Mouse (Mus musculus): ENCODE results near the gene Uts2b.

Gene Uts2b

GRCm38 (mm10) chr16:27370191-27370590 is at the start of gene Uts2b:
Uts2b (minus strand) TSS chr16:27370239.
- no peak for DNase-seq

- DNase-seq = no peak
Measured at GRCm38 (mm10) chr16:27417632-27418031, 47.6 kb upstream of the Uts2b start.

GRCm38 (mm10) chr16:27416937-27417584 is 47.0 kb upstream of the Uts2b start:
- no peak for DNase-seq

GRCm38 (mm10) chr16:27404107-27404506 is 34.1 kb upstream of the Uts2b start:
- no peak for DNase-seq

GRCm38 (mm10) chr16:27401579-27401978 is 31.5 kb upstream of the Uts2b start:
- DNase-seq = no peak

- DNase-seq = no peak
Measured at GRCm38 (mm10) chr16:27399719-27400253, 29.7 kb upstream of the Uts2b start.

GRCm38 (mm10) chr16:27399026-27399718 is 29.1 kb upstream of the Uts2b start:
- no peak for DNase-seq

- no peak for DNase-seq
Measured at GRCm38 (mm10) chr16:27396951-27397350, 26.9 kb upstream of the Uts2b start.

- DNase-seq = no peak
Measured at GRCm38 (mm10) chr16:27395251-27396037, 25.4 kb upstream of the Uts2b start.

- no peak for DNase-seq
Measured at GRCm38 (mm10) chr16:27391845-27392244, 21.8 kb upstream of the Uts2b start.

GRCm38 (mm10) chr16:27390306-27390705 is 20.3 kb upstream of the Uts2b start:
- no peak for DNase-seq

- DNase-seq = peak; percentile 5
Measured at GRCm38 (mm10) chr16:27389534-27390282, 19.7 kb upstream of the Uts2b start.

GRCm38 (mm10) chr16:27388761-27389451 is 18.9 kb upstream of the Uts2b start, which contains the start of gene Ccdc50:
Ccdc50 (plus strand) TSS chr16:27388869.
- peak; percentile 80 to 83 for DNase-seq

- peak; percentile 7 for DNase-seq
Measured at GRCm38 (mm10) chr16:27387634-27388611, 17.9 kb upstream of the Uts2b start.

GRCm38 (mm10) chr16:27386850-27387407 is 16.9 kb upstream of the Uts2b start:
- no peak for DNase-seq

GRCm38 (mm10) chr16:27385649-27386048 is 15.6 kb upstream of the Uts2b start:
- DNase-seq = no peak

GRCm38 (mm10) chr16:27384893-27385603 is 15.0 kb upstream of the Uts2b start:
- peak in 1 of 2 experiments; percentile 10 for DNase-seq

GRCm38 (mm10) chr16:27382217-27382616 is 12.2 kb upstream of the Uts2b start:
- DNase-seq = no peak

- DNase-seq = no peak
Measured at GRCm38 (mm10) chr16:27376556-27376955, 6.5 kb upstream of the Uts2b start.

- DNase-seq = no peak
Measured at GRCm38 (mm10) chr16:27375318-27375717, 5.3 kb upstream of the Uts2b start.

Data from lung, adult 18-20 months (tissue).